Mouse (Mus musculus): ENCODE measurements around the gene Tagln. TPM values are rescaled to one million over a fixed set of nuclear protein-coding genes. Genes with fewer than 3 reads are reported as not detected.

The Tagln gene
- polyA plus RNA-seq, 1 experiment from 2014 or later = 116 TPM

GRCm38 (mm10) chr9:45946182-45946871 is 10.5 kb upstream of the Tagln start:
- Histone ChIP-seq H3K27ac (no peak overlapping the region), H3K4me3 (replicated peaks; ENCODE audit: low read depth, low read length) (no peak overlapping the region), H3K4me1 (replicated peaks; ENCODE audit: insufficient read depth, low read length) (no peaks in the 10 kb centered on the region), H3K4me2 (ENCODE audit: low read length) (no peak overlapping the region), H3K27me3 (ENCODE audit: insufficient read depth, low read length) (no peaks in the 10 kb centered on the region), H3K9ac (ENCODE audit: low read depth, low read length) (no peak overlapping the region), H3K9me3 (replicated peaks; ENCODE audit: low read length) (no peaks in the 10 kb centered on the region), H3K36me3 (ENCODE audit: insufficient read depth, low read length) (peaks cover 86% of the 10 kb centered on the region)
- DNase-seq (ENCODE audit: low spot score) (no peak), ATAC-seq (replicated peaks; ENCODE audit: low FRiP score, low read depth) (no peak)
- WGBS = 89% methylated on average over 16 of the region's 16 CpGs
- no peak for TF ChIP-seq CTCF (IDR thresholded peaks at IDR 0.05; ENCODE audit: low read depth)

GRCm38 (mm10) chr9:45945721-45946120 is 9.9 kb upstream of the Tagln start:
- no peaks in the 10 kb centered on the region for H3K27me3 ChIP-seq (ENCODE audit: insufficient read depth, low read length)
- ATAC-seq (replicated peaks; ENCODE audit: low FRiP score, low read depth) = no peak
- DNase-seq (ENCODE audit: low spot score) = no peak
- WGBS = 73% methylated on average over 13 of the region's 13 CpGs
- TF ChIP-seq CTCF (IDR thresholded peaks at IDR 0.05; ENCODE audit: low read depth) = no peak
- H3K27ac ChIP-seq = no peak overlapping the region
- H3K9ac ChIP-seq (ENCODE audit: low read depth, low read length) = no peak overlapping the region
- H3K36me3 ChIP-seq (ENCODE audit: insufficient read depth, low read length) = peaks cover 87% of the 10 kb centered on the region
- H3K4me3 ChIP-seq (replicated peaks; ENCODE audit: low read depth, low read length) = no peak overlapping the region
- H3K9me3 ChIP-seq (replicated peaks; ENCODE audit: low read length) = no peaks in the 10 kb centered on the region
- no peak overlapping the region for H3K4me2 ChIP-seq (ENCODE audit: low read length)
- no peaks in the 10 kb centered on the region for H3K4me1 ChIP-seq (replicated peaks; ENCODE audit: insufficient read depth, low read length)

- Histone ChIP-seq H3K9me3 (replicated peaks; ENCODE audit: low read length) (no peaks in the 10 kb centered on the region), H3K4me1 (replicated peaks; ENCODE audit: insufficient read depth, low read length) (no peaks in the 10 kb centered on the region), H3K27ac (no peak overlapping the region), H3K9ac (ENCODE audit: low read depth, low read length) (no peak overlapping the region), H3K4me3 (replicated peaks; ENCODE audit: low read depth, low read length) (no peak overlapping the region), H3K4me2 (ENCODE audit: low read length) (no peak overlapping the region), H3K36me3 (ENCODE audit: insufficient read depth, low read length) (peaks cover 79% of the 10 kb centered on the region), H3K27me3 (ENCODE audit: insufficient read depth, low read length) (no peaks in the 10 kb centered on the region)
- DNase-seq (ENCODE audit: low spot score) (no peak), ATAC-seq (replicated peaks; ENCODE audit: low FRiP score, low read depth) (no peak)
- 80% methylated on average over 13 of the region's 13 CpGs for WGBS
- no peak for TF ChIP-seq CTCF (IDR thresholded peaks at IDR 0.05; ENCODE audit: low read depth)
Measured at GRCm38 (mm10) chr9:45944506-45945400, 8.9 kb upstream of the Tagln start.

GRCm38 (mm10) chr9:45943628-45944505 is 8.0 kb upstream of the Tagln start:
- H3K9ac ChIP-seq (ENCODE audit: low read depth, low read length) = no peak overlapping the region
- H3K4me3 ChIP-seq (replicated peaks; ENCODE audit: low read depth, low read length) = no peak overlapping the region
- H3K4me2 ChIP-seq (ENCODE audit: low read length) = no peak overlapping the region
- H3K4me1 ChIP-seq (replicated peaks; ENCODE audit: insufficient read depth, low read length) = no peaks in the 10 kb centered on the region
- no peak overlapping the region for H3K27ac ChIP-seq
- ATAC-seq (replicated peaks; ENCODE audit: low FRiP score, low read depth) (no peak; the same call in 1 of the 2 replicates), DNase-seq (ENCODE audit: low spot score) (no peak)
- no peaks in the 10 kb centered on the region for H3K27me3 ChIP-seq (ENCODE audit: insufficient read depth, low read length)
- 80% methylated on average over 8 of the region's 8 CpGs for WGBS
- peaks cover 78% of the 10 kb centered on the region for H3K36me3 ChIP-seq (ENCODE audit: insufficient read depth, low read length)
- no peak for TF ChIP-seq CTCF (IDR thresholded peaks at IDR 0.05; ENCODE audit: low read depth)
- no peaks in the 10 kb centered on the region for H3K9me3 ChIP-seq (replicated peaks; ENCODE audit: low read length)

- DNase-seq (ENCODE audit: low spot score) (no peak), ATAC-seq (replicated peaks; ENCODE audit: low FRiP score, low read depth) (no peak)
- Histone ChIP-seq H3K4me2 (ENCODE audit: low read length) (no peak overlapping the region), H3K27ac (no peak overlapping the region), H3K4me1 (replicated peaks; ENCODE audit: insufficient read depth, low read length) (no peaks in the 10 kb centered on the region), H3K27me3 (ENCODE audit: insufficient read depth, low read length) (no peaks in the 10 kb centered on the region), H3K9ac (ENCODE audit: low read depth, low read length) (no peak overlapping the region), H3K4me3 (replicated peaks; ENCODE audit: low read depth, low read length) (no peak overlapping the region), H3K9me3 (replicated peaks; ENCODE audit: low read length) (no peaks in the 10 kb centered on the region), H3K36me3 (ENCODE audit: insufficient read depth, low read length) (peaks cover 75% of the 10 kb centered on the region)
- 95% methylated on average over 8 of the region's 8 CpGs for WGBS
- no peak for TF ChIP-seq CTCF (IDR thresholded peaks at IDR 0.05; ENCODE audit: low read depth)
Measured at GRCm38 (mm10) chr9:45942916-45943315, 7.1 kb upstream of the Tagln start.

GRCm38 (mm10) chr9:45942464-45942863 is 6.6 kb upstream of the Tagln start:
- ATAC-seq (replicated peaks; ENCODE audit: low FRiP score, low read depth) (no peak), DNase-seq (ENCODE audit: low spot score) (no peak)
- Histone ChIP-seq H3K4me1 (replicated peaks; ENCODE audit: insufficient read depth, low read length) (no peaks in the 10 kb centered on the region), H3K4me3 (replicated peaks; ENCODE audit: low read depth, low read length) (no peak overlapping the region), H3K4me2 (ENCODE audit: low read length) (no peak overlapping the region), H3K9me3 (replicated peaks; ENCODE audit: low read length) (no peaks in the 10 kb centered on the region), H3K27me3 (ENCODE audit: insufficient read depth, low read length) (no peaks in the 10 kb centered on the region), H3K27ac (no peak overlapping the region), H3K9ac (ENCODE audit: low read depth, low read length) (no peak overlapping the region), H3K36me3 (ENCODE audit: insufficient read depth, low read length) (peaks cover 70% of the 10 kb centered on the region)
- 79% methylated on average over 16 of the region's 16 CpGs for WGBS
- TF ChIP-seq CTCF (IDR thresholded peaks at IDR 0.05; ENCODE audit: low read depth) = no peak
